Comparison of ENCODE assay signal across 8 mouse cellular contexts in genomic region chr17:32166687-32167086, GRCm38 (mm10). TPM values are rescaled to one million over a fixed set of nuclear protein-coding genes. Genes with fewer than 3 reads are reported as not detected.
DNase-seq lines count a peak whose midpoint lies in the region; ATAC-seq and TF ChIP-seq lines count a peak whose summit lies in the region.

TSS of gene Notch3 (minus strand) at chr17:32166852.

- 0% methylated on average over 27 of the region's 39 CpGs for WGBS in hindbrain, postnatal 0 days
- WGBS in liver, embryonic 16.5 days (ENCODE audit: insufficient replicate concordance): 3% methylated on average over 20 of the region's 39 CpGs

- peak within 1 kb of the TSS; percentile 62 for H3K9ac ChIP-seq in hindbrain, postnatal 0 days (replicated peaks; ENCODE audit: low read length)
- H3K9ac ChIP-seq in liver, embryonic 16.5 days (ENCODE audit: low read depth, low read length): peak within 1 kb of the TSS; percentile 29; the same call in 1 of the 2 replicates

- H3K4me2 ChIP-seq in hindbrain, postnatal 0 days (ENCODE audit: low read depth, low read length): peak within 1 kb of the TSS; percentile 83
- H3K4me2 ChIP-seq in liver, embryonic 16.5 days (ENCODE audit: low read depth, low read length): peak within 1 kb of the TSS; percentile 74

- H3K9me3 ChIP-seq in hindbrain, postnatal 0 days (ENCODE audit: low read length): no peaks in the 10 kb centered on the region
- H3K9me3 ChIP-seq in liver, embryonic 16.5 days (replicated peaks; ENCODE audit: control insufficient read depth, low read length): no peaks in the 10 kb centered on the region

- no peaks in the 10 kb centered on the region for H3K36me3 ChIP-seq in hindbrain, postnatal 0 days (ENCODE audit: insufficient read depth, low read length)
- no peaks in the 10 kb centered on the region for H3K36me3 ChIP-seq in liver, embryonic 16.5 days (ENCODE audit: control insufficient read depth, insufficient read depth)

- H3K4me3 ChIP-seq in hindbrain, postnatal 0 days (ENCODE audit: low read length): peak within 1 kb of the TSS; percentile 45
- peak within 1 kb of the TSS; percentile 50 for H3K4me3 ChIP-seq in liver, embryonic 16.5 days (ENCODE audit: low read depth, low read length)

- no peaks in the 10 kb centered on the region for H3K4me1 ChIP-seq in hindbrain, postnatal 0 days (ENCODE audit: insufficient read depth, low read length)
- H3K4me1 ChIP-seq in liver, embryonic 16.5 days (ENCODE audit: control insufficient read depth, low read depth, low read length): peaks cover 25% of the 10 kb centered on the region

- peak; percentile 43 to 65 for DNase-seq in adrenal gland, adult (ENCODE audit: inconsistent age in 2 of 2, low spot score in 1 of 2)
- DNase-seq in adrenal gland, adult 8-10 months: no peak
- peak; percentile 68 for DNase-seq in adrenal gland, postnatal 10 days
- DNase-seq in gastrocnemius, postnatal 14 days: peak; percentile 72
- DNase-seq in hindbrain, postnatal 0 days (ENCODE audit: low spot score): peak; percentile 78
- DNase-seq in ovary, postnatal 36 days (ENCODE audit: low spot score): peak; percentile 67
- DNase-seq in natural killer cell, adult 2 months (ENCODE audit: low spot score in 2 of 2): no peak

- intact Hi-C loops in gastrocnemius, postnatal 14 days (cut with DNase I; ENCODE audit: low total_unique reads): no loop called here

- H3K27ac ChIP-seq in hindbrain, postnatal 0 days: peak within 1 kb of the TSS; percentile 75
- H3K27ac ChIP-seq in liver, embryonic 16.5 days (ENCODE audit: low read length): no peak within 1 kb of the TSS

- no peak for TF ChIP-seq CTCF in hindbrain, postnatal 0 days (IDR thresholded peaks at IDR 0.05; ENCODE audit: low read depth)

- no peaks in the 10 kb centered on the region for H3K27me3 ChIP-seq in hindbrain, postnatal 0 days (ENCODE audit: insufficient read depth, low read length)
- peaks cover 60% of the 10 kb centered on the region for H3K27me3 ChIP-seq in liver, embryonic 16.5 days (ENCODE audit: control insufficient read depth, insufficient read depth, low read depth, low read length)

- ATAC-seq in hindbrain, postnatal 0 days: peak; percentile 60; the same call in 1 of the 2 replicates
- ATAC-seq in liver, embryonic 16.5 days (ENCODE audit: low read depth): peak; percentile 32; the same call in 1 of the 2 replicates

RNA-seq across cellular contexts. Expression of gene Notch3, which starts in this region (rescaled TPM):
- 10 to 100 TPM in 1 of 4 experiments, 1 to 10 TPM in 3; 5.7 to 10.7 (median 7.3) TPM for total RNA-seq in adrenal gland, adult 8-10 months (2022)
- 10 to 100 TPM; 24.9 to 31.7 TPM for total RNA-seq in adrenal gland, postnatal 10 days (2021)
- 10 to 100 TPM; 28.5 to 34.6 TPM for total RNA-seq in gastrocnemius, postnatal 14 days (2021)
- 56.3 and 68.1 TPM in 2 replicates for total RNA-seq in hindbrain, postnatal 0 days (2014; rRNA removed)
- 5.8 and 6.5 TPM in 2 replicates for polyA plus RNA-seq in hindbrain, postnatal 0 days (2015; fragmentation: Nextera tagmentation; extraction: Ambion mirVana)
- polyA plus RNA-seq in liver, embryonic 16.5 days (2015; fragmentation: Nextera tagmentation; extraction: Ambion mirVana): 0.42 and 0.73 TPM in 2 replicates

Comparison
In these comparisons a context has a peak if more than half of its experiments do, and no peak if none do; other contexts are left out.
1. DNase-seq: peak in adrenal gland, adult (2 of 2), adrenal gland, postnatal 10 days (single experiment), gastrocnemius, postnatal 14 days (single experiment), hindbrain, postnatal 0 days (single experiment) and ovary, postnatal 36 days (single experiment); none in adrenal gland, adult 8-10 months (single experiment) and natural killer cell, adult 2 months (0 of 2).
2. Peak in ATAC-seq, H3K4me3 ChIP-seq, H3K9ac ChIP-seq and H3K4me2 ChIP-seq in liver, embryonic 16.5 days; RNA of the gene not detected or under 1 TPM.